Comparison of ENCODE assay signal across 29 mouse cellular contexts in the genomic region with DNA sequence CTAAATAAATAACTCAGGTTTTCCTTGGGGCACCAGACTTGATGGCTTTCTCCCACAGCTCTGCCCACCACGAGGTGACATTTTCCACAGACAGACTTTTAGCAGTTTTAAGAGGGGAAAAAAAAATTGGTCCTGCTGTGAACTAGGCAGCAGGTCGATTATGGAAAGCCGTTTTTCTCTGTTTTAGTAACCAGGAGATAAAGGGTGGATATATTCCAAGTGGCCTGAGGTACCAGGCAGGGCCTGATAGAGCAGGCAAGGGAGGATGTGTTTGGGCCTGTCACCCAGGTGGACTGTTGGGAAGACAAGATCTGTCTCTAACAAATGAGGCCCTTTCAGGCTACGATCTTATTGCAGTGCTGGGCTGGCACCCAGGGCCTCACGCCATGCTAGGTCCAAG. TPM values are rescaled to one million over a fixed set of nuclear protein-coding genes. Genes with fewer than 3 reads are reported as not detected.
A peak's percentile ranks its signal among the peaks of the same experiment; 100 is the strongest.
DNase-seq lines count a peak whose midpoint lies in the region; ATAC-seq and TF ChIP-seq lines count a peak whose summit lies in the region.
"Had no signal": no experiment of that assay in that cellular context is flagged by ENCODE, and none has a peak within 500 bp of the region (broad histone marks: within the 10 kb centered on the region; RNA-seq: fewer than 3 reads in every experiment).

No protein-coding gene starts in this region.

- no peaks in the 10 kb centered on the region; the same call in 1 of the 2 replicates for H3K79me2 ChIP-seq in MEL (ENCODE audit: control insufficient read depth, insufficient read depth, low read length, poor library complexity)

- H3K27ac ChIP-seq in MEL (ENCODE audit: control insufficient read depth, low read depth, low read length) = peak overlapping the region; percentile 100
- H3K27ac ChIP-seq in liver, embryonic 12.5 days = peak overlapping the region; percentile 93
- H3K27ac ChIP-seq: embryonic facial prominence, embryonic 12.5 days; hindbrain, embryonic 15.5 days; layer of hippocampus, adult 2 months; limb, embryonic 13.5 days; lung, embryonic 15.5 days had no signal

- 27% methylated on average over 5 of the region's 5 CpGs for WGBS in liver, embryonic 12.5 days (ENCODE audit: insufficient replicate concordance)

- no peak for TF ChIP-seq CTCF in MEL (IDR thresholded peaks at IDR 0.05 in 2 of 3, conservative IDR thresholded peaks at IDR 0.05 in 1 of 3; ENCODE audit: control insufficient read depth in 1 of 3, insufficient read depth in 1 of 3, low read depth in 2 of 3, low read length in 3 of 3, poor library complexity in 1 of 3, severe bottlenecking in 1 of 3)

- no peaks in the 10 kb centered on the region for H3K9me3 ChIP-seq in MEL (replicated peaks; ENCODE audit: insufficient read depth, low read length)
- H3K9me3 ChIP-seq in liver, embryonic 12.5 days (replicated peaks) = no peaks in the 10 kb centered on the region
- H3K9me3 ChIP-seq: embryonic facial prominence, embryonic 12.5 days; hindbrain, embryonic 15.5 days; limb, embryonic 13.5 days; lung, embryonic 15.5 days had no signal

- peak overlapping the region; percentile 52 for H3K4me2 ChIP-seq in liver, embryonic 12.5 days
- H3K4me2 ChIP-seq: embryonic facial prominence, embryonic 12.5 days; heart, embryonic 11.5 days; hindbrain, embryonic 15.5 days; limb, embryonic 13.5 days; lung, embryonic 15.5 days had no signal

- peak; percentile 79 to 93 for TF ChIP-seq EP300 in MEL (IDR thresholded peaks at IDR 0.05; ENCODE audit: low read depth in 1 of 2, low read length in 2 of 2)

- DNase-seq in MEL (ENCODE audit: low read depth, low spot score) = peak; percentile 80
- peak; percentile 27 for DNase-seq in c-Kit-positive CD71-positive TER-119-positive erythroid progenitor cells, embryonic 14.5 days (ENCODE audit: low spot score)
- DNase-seq in yolk sac, embryonic 10.5 days (ENCODE audit: low spot score) = no peak
- DNase-seq in layer of hippocampus, adult 9-10 months (ENCODE audit: low spot score) = no peak
- DNase-seq: adrenal gland, postnatal 25 days; cerebellum, adult 11-12 months; gastrocnemius, postnatal 10 days; heart, adult 11 months; kidney, adult 2 months; kidney, postnatal 14 days; lung, postnatal 36 days; thymus, adult 18-20 months; thymus, postnatal 36 days had no signal

- H3K36me3 ChIP-seq in MEL (ENCODE audit: control insufficient read depth in 1 of 2, insufficient read depth in 2 of 2, low read length in 2 of 2) = peaks cover 0 to 24% of the 10 kb centered on the region in 2 experiments; a peak in 2 of 4 replicates
- no peaks in the 10 kb centered on the region for H3K36me3 ChIP-seq in liver, embryonic 12.5 days
- H3K36me3 ChIP-seq: embryonic facial prominence, embryonic 12.5 days; hindbrain, embryonic 15.5 days; limb, embryonic 13.5 days; lung, embryonic 15.5 days had no signal

- H3K4me1 ChIP-seq in MEL (ENCODE audit: control insufficient read depth in 1 of 2, insufficient read depth in 2 of 2, low read length in 2 of 2) = peaks cover 21 to 36% of the 10 kb centered on the region in 2 experiments
- peaks cover 54% of the 10 kb centered on the region for H3K4me1 ChIP-seq in liver, embryonic 12.5 days
- H3K4me1 ChIP-seq: embryonic facial prominence, embryonic 12.5 days had no signal

- peak; percentile 47; the same call in 1 of the 2 replicates for ATAC-seq in liver, embryonic 12.5 days
- peak; percentile 42 for ATAC-seq in megakaryocyte progenitor cell, adult 5-6 weeks (replicated peaks; ENCODE audit: poor library complexity)
- ATAC-seq in granulocyte monocyte progenitor cell, adult 5-6 weeks (replicated peaks; ENCODE audit: poor library complexity, severe bottlenecking) = no peak
- ATAC-seq: forebrain, embryonic 16.5 days had no signal

- H3K27me3 ChIP-seq in MEL (ENCODE audit: control insufficient read depth in 1 of 2, insufficient read depth in 2 of 2, low read length in 2 of 2) = no peaks in the 10 kb centered on the region
- no peaks in the 10 kb centered on the region for H3K27me3 ChIP-seq in liver, embryonic 12.5 days (replicated peaks)
- H3K27me3 ChIP-seq: embryonic facial prominence, embryonic 12.5 days; hindbrain, embryonic 15.5 days; limb, embryonic 13.5 days; lung, embryonic 15.5 days had no signal

- TF ChIP-seq POLR2A in MEL (IDR thresholded peaks at IDR 0.05; ENCODE audit: control insufficient read depth in 1 of 2, insufficient read depth in 1 of 2, low read depth in 1 of 2, low read length in 2 of 2, poor library complexity in 1 of 2) = 0 out of 4 replicates have a peak, but pooled peaks of 1 of the 2 experiments have one; percentile 38

- peak overlapping the region; percentile 11 to 41; a peak in 3 of 4 replicates for H3K4me3 ChIP-seq in MEL (ENCODE audit: control insufficient read depth in 1 of 2, insufficient read depth in 1 of 2, low read depth in 2 of 2, low read length in 2 of 2)
- no peak overlapping the region for H3K4me3 ChIP-seq in liver, embryonic 12.5 days
- H3K4me3 ChIP-seq: embryonic facial prominence, embryonic 12.5 days; hindbrain, embryonic 15.5 days; layer of hippocampus, adult 2 months; limb, embryonic 13.5 days; lung, embryonic 15.5 days had no signal

- H3K9ac ChIP-seq in MEL (ENCODE audit: control insufficient read depth, low read depth, low read length, poor library complexity, severe bottlenecking) = peak overlapping the region; percentile 78
- H3K9ac ChIP-seq in liver, embryonic 12.5 days = peak overlapping the region; percentile 67
- H3K9ac ChIP-seq: embryonic facial prominence, embryonic 12.5 days; hindbrain, embryonic 15.5 days; limb, embryonic 13.5 days; lung, embryonic 15.5 days had no signal

- no peak for TF ChIP-seq RAD21 in MEL (IDR thresholded peaks at IDR 0.05; ENCODE audit: low read depth, low read length)

TF ChIP-seq in MEL, 35 proteins besides CTCF, POLR2A, EP300 and RAD21 (continues in another document):
- no peak for TF ChIP-seq ZC3H11A (IDR thresholded peaks at IDR 0.05; ENCODE audit: low read depth, low read length)
- TF ChIP-seq MXI1 (IDR thresholded peaks at IDR 0.05; ENCODE audit: low read depth, low read length) = no peak
- no peak for TF ChIP-seq NRF1 (IDR thresholded peaks at IDR 0.05; ENCODE audit: insufficient read depth, low read depth, low read length, poor library complexity, severe bottlenecking)
- 0 out of 2 replicates have a peak, but pooled peaks have one; percentile 19 for TF ChIP-seq BHLHE40 (IDR thresholded peaks at IDR 0.05; ENCODE audit: borderline replicate concordance, low read depth, low read length)
- TF ChIP-seq SMC3 (IDR thresholded peaks at IDR 0.05; ENCODE audit: low read depth, low read length) = no peak
- no peak for TF ChIP-seq USF2 (IDR thresholded peaks at IDR 0.05; ENCODE audit: borderline replicate concordance in 1 of 2, insufficient read depth in 1 of 2, low read depth in 1 of 2, low read length in 2 of 2)
- TF ChIP-seq RCOR1 (IDR thresholded peaks at IDR 0.05; ENCODE audit: low read depth, low read length) = no peak
- TF ChIP-seq POLR2AphosphoS2 (IDR thresholded peaks at IDR 0.05; ENCODE audit: low read length) = no peak
- no peak for TF ChIP-seq GABPA (IDR thresholded peaks at IDR 0.05; ENCODE audit: low read depth, low read length)
- 0 out of 2 replicates have a peak, but pooled peaks have one; percentile 11 for TF ChIP-seq ELF1 (IDR thresholded peaks at IDR 0.05; ENCODE audit: low read depth, low read length)
- no peak for TF ChIP-seq MAZ (IDR thresholded peaks at IDR 0.05; ENCODE audit: low read depth, low read length)
- TF ChIP-seq HCFC1 (IDR thresholded peaks at IDR 0.05; ENCODE audit: low read depth, low read length) = no peak
- TF ChIP-seq ETS1 (IDR thresholded peaks at IDR 0.05; ENCODE audit: low read depth, low read length) = peak; percentile 53
- peak; percentile 25; the same call in 1 of the 2 replicates for TF ChIP-seq ZMIZ1 (IDR thresholded peaks at IDR 0.05; ENCODE audit: low read depth, low read length)
- TF ChIP-seq TCF12 (IDR thresholded peaks at IDR 0.05; ENCODE audit: low read depth, low read length) = peak; percentile 86
- TF ChIP-seq NELFE (IDR thresholded peaks at IDR 0.05; ENCODE audit: low read depth, low read length) = 0 out of 2 replicates have a peak, but pooled peaks have one; percentile 12
- peak; percentile 29; the same call in 1 of the 2 replicates for TF ChIP-seq KAT2A (conservative IDR thresholded peaks at IDR 0.05; ENCODE audit: low read depth, low read length)
- TF ChIP-seq POLR2AphosphoS5 (IDR thresholded peaks at IDR 0.05; ENCODE audit: borderline replicate concordance, low read depth, low read length) = no peak

RNA-seq across cellular contexts. Expression of a gene that starts 11.6 kb away (rescaled TPM):
- total RNA-seq in MEL (2012; rRNA removed) = 142 and 155 TPM in 2 replicates
- 100 to 1,000 TPM in 1 of 2 experiments, not detected in 1; 112 TPM for polyA plus RNA-seq in MEL (2012; ENCODE audit: insufficient read depth in 1 of 2, insufficient read length in 2 of 2, low read depth in 1 of 2, low replicate concordance in 2 of 2, missing spikeins in 1 of 2)
- polyA plus RNA-seq in liver, embryonic 12.5 days (2016; fragmentation: Nextera tagmentation; extraction: Ambion mirVana) = 69.9 and 77.1 TPM in 2 replicates
- total RNA-seq in megakaryocyte progenitor cell, adult 5-6 weeks (2015) = 46.9 and 49.3 TPM in 2 replicates
- total RNA-seq in megakaryocyte progenitor cell, adult 5-6 weeks (2017) = 27.9 and 33.0 TPM in 2 replicates
- total RNA-seq in granulocyte monocyte progenitor cell, adult 5-6 weeks (2014; fragmentation: Nextera tagmentation) = 79.6 and 83.4 TPM in 2 replicates
- total RNA-seq in granulocyte monocyte progenitor cell, adult 5-6 weeks (2017) = 26.0 and 53.2 TPM in 2 replicates

RNA-seq across cellular contexts. Expression of a gene that starts 25.2 kb away (rescaled TPM):
- 77.5 and 127 TPM in 2 replicates for total RNA-seq in MEL (2012; rRNA removed)
- 10 to 100 TPM in 1 of 2 experiments, not detected in 1; 53.5 TPM for polyA plus RNA-seq in MEL (2012; ENCODE audit: insufficient read depth in 1 of 2, insufficient read length in 2 of 2, low read depth in 1 of 2, low replicate concordance in 2 of 2, missing spikeins in 1 of 2)
- polyA plus RNA-seq in liver, embryonic 12.5 days (2016; fragmentation: Nextera tagmentation; extraction: Ambion mirVana) = 26.9 and 28.0 TPM in 2 replicates
- 7.6 and 15.5 TPM in 2 replicates for total RNA-seq in megakaryocyte progenitor cell, adult 5-6 weeks (2015)
- total RNA-seq in megakaryocyte progenitor cell, adult 5-6 weeks (2017) = 6.7 and 26.1 TPM in 2 replicates
- not detected in 2 replicates for total RNA-seq in granulocyte monocyte progenitor cell, adult 5-6 weeks (2014; fragmentation: Nextera tagmentation)
- not detected in 2 replicates for total RNA-seq in granulocyte monocyte progenitor cell, adult 5-6 weeks (2017)
- total RNA-seq: monocyte, adult 5-6 weeks; neutrophil, adult 5-6 weeks had no signal

RNA-seq across cellular contexts. Expression of a gene that starts 39.5 kb away (rescaled TPM):
- total RNA-seq in MEL (2012; rRNA removed) = not detected in 2 replicates
- under 1 TPM in 1 of 2 experiments, not detected in 1; 0.11 TPM for polyA plus RNA-seq in MEL (2012; ENCODE audit: insufficient read depth in 1 of 2, insufficient read length in 2 of 2, low read depth in 1 of 2, low replicate concordance in 2 of 2, missing spikeins in 1 of 2)
- polyA plus RNA-seq in liver, embryonic 12.5 days (2016; fragmentation: Nextera tagmentation; extraction: Ambion mirVana) = not detected in 2 replicates
- total RNA-seq in megakaryocyte progenitor cell, adult 5-6 weeks (2015) = not detected in 2 replicates
- 0.07 TPM in 1 of 2 replicates, not detected in the other for total RNA-seq in megakaryocyte progenitor cell, adult 5-6 weeks (2017)
- not detected in 2 replicates for total RNA-seq in granulocyte monocyte progenitor cell, adult 5-6 weeks (2014; fragmentation: Nextera tagmentation)
- not detected in 2 replicates for total RNA-seq in granulocyte monocyte progenitor cell, adult 5-6 weeks (2017)
- total RNA-seq: adrenal gland, postnatal 25 days; gastrocnemius, postnatal 10 days; hematopoietic stem cell, adult 5-6 weeks; left cerebral cortex, postnatal 14 days; neutrophil, adult 5-6 weeks had no signal
- polyA plus RNA-seq: erythroblast, embryonic 14.5 days; heart, postnatal 0 days; lung, embryonic 15.5 days had no signal

Comparison
In these comparisons a context has a peak if more than half of its experiments do, and no peak if none do; other contexts are left out.
1. DNase-seq: peak in MEL (single experiment) and c-Kit-positive CD71-positive TER-119-positive erythroid progenitor cells, embryonic 14.5 days (single experiment); none in yolk sac, embryonic 10.5 days (single experiment) and layer of hippocampus, adult 9-10 months (single experiment).